10 mouse cellular contexts compared by ENCODE assay signal in the genomic region with DNA sequence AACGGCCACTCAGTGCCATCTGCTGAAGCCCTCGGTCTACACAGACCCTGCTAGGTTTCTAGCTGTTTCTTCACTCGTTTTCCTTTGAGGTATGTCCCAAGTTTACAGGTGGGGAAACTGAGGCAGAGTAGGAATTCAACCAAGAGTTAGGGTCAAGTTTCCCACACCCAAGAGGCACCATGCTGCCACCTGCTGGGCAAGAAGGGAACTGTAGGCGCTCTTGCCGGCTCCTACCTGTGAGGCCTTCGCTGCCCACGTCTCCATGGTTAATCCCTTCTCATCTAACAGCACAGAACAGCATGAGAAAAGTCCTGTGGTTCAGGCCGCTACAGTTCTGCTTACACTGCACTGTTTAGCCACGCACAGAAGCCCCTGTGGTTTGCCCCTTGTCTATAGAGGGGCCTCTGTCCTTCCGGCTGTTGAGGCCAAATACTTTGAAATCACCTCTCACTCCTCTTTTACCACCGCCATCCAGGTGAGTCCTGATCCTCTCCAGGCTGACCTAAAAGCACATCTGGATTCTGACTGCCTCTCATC. TPM values are rescaled to one million over a fixed set of nuclear protein-coding genes. Genes with fewer than 3 reads are reported as not detected.
A peak's percentile ranks its signal among the peaks of the same experiment; 100 is the strongest.
DNase-seq lines count a peak whose midpoint lies in the region; ATAC-seq and TF ChIP-seq lines count a peak whose summit lies in the region.
"Had no signal": no experiment of that assay in that cellular context is flagged by ENCODE, and none has a peak within 500 bp of the region (broad histone marks: within the 10 kb centered on the region; RNA-seq: fewer than 3 reads in every experiment).

No protein-coding gene starts in this region.

- no peak for TF ChIP-seq POLR2A in bone marrow macrophage, adult 2 months (IDR thresholded peaks at IDR 0.05; ENCODE audit: borderline replicate concordance, low read depth, low read length)

- no peak overlapping the region for H3K27ac ChIP-seq in heart, postnatal 0 days (ENCODE audit: low read depth)
- H3K27ac ChIP-seq in bone marrow macrophage, adult 2 months (ENCODE audit: insufficient read depth, low read depth, low read length): no peak overlapping the region
- H3K27ac ChIP-seq: embryonic facial prominence, embryonic 13.5 days; stomach, embryonic 15.5 days had no signal

- H3K9ac ChIP-seq in heart, postnatal 0 days (replicated peaks; ENCODE audit: low read depth, low read length): no peak overlapping the region
- H3K9ac ChIP-seq: embryonic facial prominence, embryonic 13.5 days; stomach, embryonic 15.5 days had no signal

- TF ChIP-seq CTCF in heart, postnatal 0 days (IDR thresholded peaks at IDR 0.05; ENCODE audit: low read depth): peak; percentile 92
- peak; percentile 90 for TF ChIP-seq CTCF in bone marrow macrophage, adult 2 months (IDR thresholded peaks at IDR 0.05; ENCODE audit: low read depth, low read length)

- H3K4me2 ChIP-seq in heart, postnatal 0 days (ENCODE audit: low read depth, low read length): no peak overlapping the region
- H3K4me2 ChIP-seq: embryonic facial prominence, embryonic 13.5 days; stomach, embryonic 15.5 days had no signal

- H3K4me1 ChIP-seq in heart, postnatal 0 days (ENCODE audit: control insufficient read depth, insufficient read depth): no peaks in the 10 kb centered on the region
- H3K4me1 ChIP-seq in bone marrow macrophage, adult 2 months (ENCODE audit: control insufficient read depth, insufficient read depth, low read length): no peaks in the 10 kb centered on the region

- no peaks in the 10 kb centered on the region for H3K36me3 ChIP-seq in heart, postnatal 0 days (replicated peaks; ENCODE audit: control insufficient read depth, insufficient read depth, low read length)
- H3K36me3 ChIP-seq: embryonic facial prominence, embryonic 13.5 days; stomach, embryonic 15.5 days had no signal

- intact Hi-C loops in heart, postnatal 25 days (cut with DNase I): loop anchor here (1.0 to 5.0 kb wide), 2 partner anchors 81 to 298 kb away; a partner anchor contains a TSS

- no peak for DNase-seq in heart, postnatal 0 days (ENCODE audit: low spot score)
- DNase-seq in heart, postnatal 25 days (ENCODE audit: low spot score): no peak
- peak; percentile 41 to 44 for DNase-seq in layer of hippocampus, postnatal 36 days
- peak; percentile 75 for DNase-seq in naive thymus-derived CD4-positive, alpha-beta T cell, adult 2 months (ENCODE audit: low read depth)
- DNase-seq in thymus, postnatal 14 days: peak; percentile 78

- H3K4me3 ChIP-seq in heart, postnatal 0 days (ENCODE audit: low read depth, low read length): no peak overlapping the region
- H3K4me3 ChIP-seq in bone marrow macrophage, adult 2 months (ENCODE audit: insufficient read depth, low read length): no peak overlapping the region
- H3K4me3 ChIP-seq: embryonic facial prominence, embryonic 13.5 days; stomach, embryonic 15.5 days had no signal

- ATAC-seq in heart, postnatal 0 days (ENCODE audit: insufficient read depth, low read depth): no peak
- ATAC-seq in CD4-positive, CD25-positive, alpha-beta regulatory T cell, adult 4 months: peak; percentile 66
- peak; percentile 23; the same call in 1 of the 2 replicates for ATAC-seq in frontal cortex, adult (ENCODE audit: low TSS enrichment)

- no peaks in the 10 kb centered on the region for H3K27me3 ChIP-seq in heart, postnatal 0 days (ENCODE audit: control insufficient read depth, insufficient read depth, low read length)
- H3K27me3 ChIP-seq: embryonic facial prominence, embryonic 13.5 days; stomach, embryonic 15.5 days had no signal

- no peaks in the 10 kb centered on the region for H3K9me3 ChIP-seq in heart, postnatal 0 days (replicated peaks; ENCODE audit: control insufficient read depth, low read length)
- H3K9me3 ChIP-seq: embryonic facial prominence, embryonic 13.5 days; stomach, embryonic 15.5 days had no signal

- no peak for TF ChIP-seq EP300 in heart, postnatal 0 days (IDR thresholded peaks at IDR 0.05; ENCODE audit: low read depth)

- 37% methylated on average over 11 of the region's 11 CpGs for WGBS in heart, postnatal 0 days

RNA-seq across cellular contexts. Expression of a gene that starts 33.1 kb away (rescaled TPM):
- 1.6 and 2.1 TPM in 2 replicates for total RNA-seq in heart, postnatal 0 days (2014; rRNA removed; ENCODE audit: low replicate concordance)
- 0.83 and 1.2 TPM in 2 replicates for polyA plus RNA-seq in heart, postnatal 0 days (2015; fragmentation: Nextera tagmentation; extraction: Ambion mirVana)
- under 1 TPM; 0.56 to 0.62 TPM for total RNA-seq in heart, postnatal 25 days (2021)
- polyA plus RNA-seq in CD4-positive, CD25-positive, alpha-beta regulatory T cell, adult 4 months (2017; shearing (Covaris generic)): 1 to 10 TPM in 1 of 2 experiments, under 1 TPM in 1; 0.67 to 1.6 TPM
- polyA plus RNA-seq in bone marrow macrophage, adult 2 months (2012; ENCODE audit: insufficient read depth, insufficient read length, missing spikeins): 0.33 and 0.75 TPM in 2 replicates
- total RNA-seq in layer of hippocampus, postnatal 36 days (2021): under 1 TPM; 0.20 to 0.28 TPM

RNA-seq across cellular contexts. Expression of a gene that starts 55.3 kb away (rescaled TPM):
- total RNA-seq in heart, postnatal 0 days (2014; rRNA removed; ENCODE audit: low replicate concordance): not detected in 2 replicates
- not detected in 2 replicates for polyA plus RNA-seq in heart, postnatal 0 days (2015; fragmentation: Nextera tagmentation; extraction: Ambion mirVana)
- total RNA-seq in heart, postnatal 25 days (2021): not detected
- not detected for polyA plus RNA-seq in CD4-positive, CD25-positive, alpha-beta regulatory T cell, adult 4 months (2017; shearing (Covaris generic))
- polyA plus RNA-seq in bone marrow macrophage, adult 2 months (2012; ENCODE audit: insufficient read depth, insufficient read length, missing spikeins): not detected in 2 replicates
- total RNA-seq in layer of hippocampus, postnatal 36 days (2021): not detected
- polyA plus RNA-seq: embryonic facial prominence, embryonic 13.5 days; stomach, embryonic 15.5 days had no signal

Comparison
In these comparisons a context has a peak if more than half of its experiments do, and no peak if none do; other contexts are left out.
1. DNase-seq: peak in layer of hippocampus, postnatal 36 days (2 of 2), naive thymus-derived CD4-positive, alpha-beta T cell, adult 2 months (single experiment) and thymus, postnatal 14 days (single experiment); none in heart, postnatal 0 days (single experiment) and heart, postnatal 25 days (single experiment).